Mouse (Mus musculus): ENCODE measurements around the gene Pbrm1.

- TF ChIP-seq POLR2A (IDR thresholded peaks at IDR 0.05; ENCODE audit: control insufficient read depth, low read depth, low read length): no peak
- no peak for TF ChIP-seq CTCF (IDR thresholded peaks at IDR 0.05; ENCODE audit: control insufficient read depth, insufficient read depth, insufficient replicate concordance, low read depth, low read length)
These were observed 59.8 kb downstream of the Pbrm1 start for GRCm38 (mm10) chr14:31078597-31079208.
